Mouse (Mus musculus) hindbrain, embryonic 12.5 days (tissue): ENCODE measurements at regions not wholly inside any gene's neighbourhood (a gene's known extent, or its start where the extent isn't known, plus 50 kb on each side); places are given as distances from the start of the nearest gene placed in this dataset.
"Not testable (repeated sequence)": the region's sequence is repeated elsewhere in the genome, so short reads cannot be mapped to it uniquely, and the experiment has no call there.

ENCODE experiments used
- ATAC-seq: fragments of 200-750 bp; cut with Nextera tagmentation; 2 replicates; pipeline ENCODE4 v1.8.0; 2017; ENCODE audit warnings: moderate TSS enrichment; ENCODE audit not compliant: low FRiP score
- H3K27ac ChIP-seq: fragments of 300-500 bp; sonication (generic); 2 replicates; pipeline ENCODE4 v1.5.1; 2016; ENCODE audit warnings: mild to moderate bottlenecking
- H3K27me3 ChIP-seq: fragments of 300-500 bp; sonication (generic); 2 replicates; pipeline ENCODE4 v1.6.1; 2016; ENCODE audit warnings: mild to moderate bottlenecking
- H3K36me3 ChIP-seq: fragments of 300-500 bp; sonication (generic); 2 replicates; pipeline ENCODE4 v1.6.1; 2016; ENCODE audit warnings: mild to moderate bottlenecking
- H3K4me1 ChIP-seq: fragments of 300-500 bp; sonication (generic); 2 replicates; pipeline ENCODE4 v1.6.1; 2016
- H3K4me2 ChIP-seq: fragments of 300-500 bp; sonication (generic); replicated peaks from 2 replicates; pipeline ENCODE4 v1.6.1; 2016; ENCODE audit warnings: mild to moderate bottlenecking
- H3K4me3 ChIP-seq: fragments of 300-500 bp; sonication (generic); 2 replicates; pipeline ENCODE4 v1.5.1; 2016; ENCODE audit warnings: mild to moderate bottlenecking
- H3K9ac ChIP-seq: fragments of 300-500 bp; sonication (generic); 2 replicates; pipeline ENCODE4 v1.6.1; 2016; ENCODE audit warnings: mild to moderate bottlenecking, moderate library complexity
- H3K9me3 ChIP-seq: fragments of 300-500 bp; sonication (generic); replicated peaks from 2 replicates; pipeline ENCODE4 v1.6.1; 2016; ENCODE audit warnings: mild to moderate bottlenecking
- WGBS: fragments of 180-500 bp; shearing (Covaris S2); methylation state at CpG from one replicate; pipeline ENCODE4 v1.1.7; 2016; 5-methylcytosine and 5-hydroxymethylcytosine counted together

DNA sequence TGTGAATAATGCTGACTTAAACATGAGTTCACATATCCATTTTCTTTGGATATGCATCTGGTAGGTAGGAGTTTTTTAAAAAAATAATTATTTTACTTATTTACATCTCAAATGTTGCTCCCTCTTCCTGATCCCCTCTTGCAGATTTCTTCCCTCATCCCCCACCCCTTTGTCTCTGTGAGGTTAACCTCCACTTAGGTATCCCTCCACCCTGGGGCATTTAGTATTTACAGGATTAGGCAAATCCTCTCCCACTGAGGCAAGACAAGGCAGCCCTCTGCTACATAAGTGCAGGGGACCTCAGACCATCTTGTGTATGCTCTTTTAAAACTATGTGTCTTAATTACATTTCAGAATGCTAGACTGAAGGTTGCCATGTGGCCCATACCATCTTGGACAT lies 155.2 kb upstream of the Shcbp1 start:
- H3K27ac ChIP-seq = no peak overlapping the region
- H3K4me3 ChIP-seq = no peak overlapping the region
- no peak for ATAC-seq
- no peak overlapping the region for H3K4me2 ChIP-seq
- no peaks in the 10 kb centered on the region for H3K9me3 ChIP-seq
- no peak overlapping the region for H3K9ac ChIP-seq
- no peaks in the 10 kb centered on the region for H3K4me1 ChIP-seq
- H3K27me3 ChIP-seq = no peaks in the 10 kb centered on the region
- no peaks in the 10 kb centered on the region for H3K36me3 ChIP-seq

- Histone ChIP-seq H3K27me3 (no peaks in the 10 kb centered on the region), H3K27ac (no peak overlapping the region), H3K9ac (no peak overlapping the region), H3K9me3 (no peaks in the 10 kb centered on the region), H3K36me3 (no peaks in the 10 kb centered on the region), H3K4me2 (no peak overlapping the region), H3K4me1 (no peaks in the 10 kb centered on the region), H3K4me3 (no peak overlapping the region)
- ATAC-seq = no peak
- 30% methylated on average over 2 of the region's 2 CpGs for WGBS
Observed at GRCm38 (mm10) chr8:4934035-4934434, 154.7 kb upstream of the Shcbp1 start.

DNA sequence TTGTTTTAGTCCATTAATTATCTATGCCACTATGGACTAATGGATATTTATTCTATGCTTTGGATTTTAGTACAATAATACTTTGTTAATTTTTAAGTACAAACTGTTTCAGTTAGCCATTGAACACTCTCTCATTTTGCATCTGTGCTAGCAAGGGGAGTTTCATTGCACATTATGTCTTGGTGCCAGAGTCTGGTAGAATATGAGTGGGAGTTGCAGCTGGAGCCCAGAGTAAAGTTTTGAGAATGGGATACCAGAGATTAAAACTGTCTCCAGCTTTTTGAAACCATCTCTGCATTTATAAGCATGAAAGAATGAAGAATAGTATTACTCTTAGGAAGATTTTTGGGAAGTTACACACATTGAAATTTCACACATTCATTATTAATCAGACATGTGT lies 137.1 kb upstream of the Shcbp1 start:
- no peak overlapping the region for H3K4me3 ChIP-seq
- H3K9ac ChIP-seq = no peak overlapping the region
- H3K27me3 ChIP-seq = no peaks in the 10 kb centered on the region
- ATAC-seq = no peak
- H3K27ac ChIP-seq = no peak overlapping the region
- H3K36me3 ChIP-seq = no peaks in the 10 kb centered on the region
- no peak overlapping the region for H3K4me2 ChIP-seq
- no peaks in the 10 kb centered on the region for H3K9me3 ChIP-seq
- H3K4me1 ChIP-seq = no peaks in the 10 kb centered on the region

DNA sequence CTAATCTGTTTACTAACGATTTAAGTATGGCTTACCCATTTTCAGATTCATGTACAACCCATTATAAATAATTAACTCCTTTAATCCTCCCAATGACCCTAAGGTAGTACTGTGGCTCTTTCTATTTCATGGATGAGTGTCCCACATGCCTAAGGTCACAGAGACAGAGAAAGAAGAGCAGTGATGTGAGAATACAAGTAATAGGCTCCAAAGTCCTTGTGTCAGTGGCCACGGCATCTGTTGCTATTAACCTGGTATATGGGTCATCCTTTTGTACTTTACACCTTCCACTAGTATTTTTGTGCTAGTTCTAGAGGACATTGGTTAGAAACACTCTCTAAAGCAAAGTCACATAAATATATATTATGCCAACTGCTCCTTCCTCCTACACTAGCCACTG lies 115.7 kb upstream of the Shcbp1 start:
- Histone ChIP-seq H3K4me1 (no peaks in the 10 kb centered on the region), H3K9me3 (no peaks in the 10 kb centered on the region), H3K36me3 (no peaks in the 10 kb centered on the region), H3K4me2 (no peak overlapping the region), H3K27ac (no peak overlapping the region), H3K9ac (no peak overlapping the region), H3K4me3 (no peak overlapping the region), H3K27me3 (no peaks in the 10 kb centered on the region)
- ATAC-seq = no peak
- 88% methylated on average over 2 of the region's 2 CpGs for WGBS

GRCm38 (mm10) chr8:4868761-4869160 lies 89.4 kb upstream of the Shcbp1 start:
- not testable (repeated sequence) for H3K36me3 ChIP-seq, H3K9me3 ChIP-seq, H3K27me3 ChIP-seq, H3K4me3 ChIP-seq, H3K9ac ChIP-seq, H3K4me1 ChIP-seq, H3K4me2 ChIP-seq, H3K27ac ChIP-seq
- ATAC-seq = peak; percentile 83
- WGBS = 80% methylated on average over 7 of the region's 7 CpGs

GRCm38 (mm10) chr8:4839087-4839486 lies 59.7 kb upstream of the Shcbp1 start:
- no peak overlapping the region for H3K4me3 ChIP-seq
- H3K9me3 ChIP-seq = no peaks in the 10 kb centered on the region
- no peaks in the 10 kb centered on the region for H3K4me1 ChIP-seq
- H3K4me2 ChIP-seq = no peak overlapping the region
- no peak overlapping the region for H3K9ac ChIP-seq
- no peak for ATAC-seq
- WGBS = 79% methylated on average over 3 of the region's 3 CpGs
- H3K27ac ChIP-seq = no peak overlapping the region
- no peaks in the 10 kb centered on the region for H3K27me3 ChIP-seq
- no peaks in the 10 kb centered on the region for H3K36me3 ChIP-seq

DNA sequence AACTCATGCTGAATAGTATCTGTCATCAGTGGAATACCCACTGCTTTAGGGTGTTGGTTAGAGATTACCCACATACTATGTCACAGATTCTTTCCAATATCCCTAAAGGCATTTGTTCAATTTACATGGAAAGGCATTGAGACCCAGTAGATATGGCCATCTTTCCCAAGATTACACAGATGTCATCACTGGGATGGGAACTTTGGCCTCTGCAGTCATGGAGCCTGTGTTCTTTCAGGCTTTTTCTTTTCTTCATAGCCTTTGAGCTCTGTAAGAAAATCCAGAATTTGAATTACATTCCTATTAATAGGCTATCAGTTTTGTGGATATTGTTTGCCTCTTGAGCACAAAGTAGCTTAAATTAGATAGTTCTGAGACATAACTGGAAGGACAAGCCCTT lies 59.2 kb upstream of the Shcbp1 start:
- no peaks in the 10 kb centered on the region for H3K4me1 ChIP-seq
- H3K27me3 ChIP-seq = no peaks in the 10 kb centered on the region
- H3K9ac ChIP-seq = no peak overlapping the region
- H3K4me2 ChIP-seq = no peak overlapping the region
- H3K9me3 ChIP-seq = no peaks in the 10 kb centered on the region
- H3K27ac ChIP-seq = no peak overlapping the region
- no peak for ATAC-seq
- no peak overlapping the region for H3K4me3 ChIP-seq
- no peaks in the 10 kb centered on the region for H3K36me3 ChIP-seq

- 81% methylated on average over 2 of the region's 2 CpGs for WGBS
- no peaks in the 10 kb centered on the region for H3K27me3 ChIP-seq
- H3K4me1 ChIP-seq = no peaks in the 10 kb centered on the region
- H3K9me3 ChIP-seq = no peaks in the 10 kb centered on the region
- H3K4me2 ChIP-seq = no peak overlapping the region
- ATAC-seq = no peak
- no peak overlapping the region for H3K27ac ChIP-seq
- H3K4me3 ChIP-seq = no peak overlapping the region
- H3K9ac ChIP-seq = no peak overlapping the region
- no peaks in the 10 kb centered on the region for H3K36me3 ChIP-seq
Observed at GRCm38 (mm10) chr8:4837719-4838118, 58.4 kb upstream of the Shcbp1 start.

GRCm38 (mm10) chr8:4836651-4837050 lies 57.3 kb upstream of the Shcbp1 start:
- Histone ChIP-seq H3K27ac (no peak overlapping the region), H3K9me3 (no peaks in the 10 kb centered on the region), H3K4me3 (no peak overlapping the region), H3K36me3 (no peaks in the 10 kb centered on the region), H3K27me3 (no peaks in the 10 kb centered on the region), H3K9ac (no peak overlapping the region), H3K4me2 (no peak overlapping the region), H3K4me1 (no peaks in the 10 kb centered on the region)
- ATAC-seq = no peak
- WGBS = 79% methylated on average over 2 of the region's 2 CpGs
